Mouse (Mus musculus) bone marrow, adult 2 months (tissue): Measurements from ENCODE around the gene Dlgap1. TPM values are rescaled to one million over a fixed set of nuclear protein-coding genes. Genes with fewer than 3 reads are reported as not detected.

Experiments
- H3K27ac ChIP-seq: fragments of 200-500 bp; 2 replicates; pipeline ENCODE4 v1.5.1; 2012; ENCODE audit warnings: low read depth, mild to moderate bottlenecking, control low read depth, inconsistent platforms, low read length; ENCODE audit not compliant: control insufficient read depth, poor library complexity, insufficient read depth
- H3K4me1 ChIP-seq: fragments of 200-500 bp; 2 replicates; pipeline ENCODE4 v1.6.1; 2011; ENCODE audit warnings: low read length; ENCODE audit not compliant: control insufficient read depth, insufficient read depth
- H3K4me3 ChIP-seq: fragments of 200-500 bp; replicated peaks from 2 replicates; pipeline ENCODE3; 2011; ENCODE audit warnings: mild to moderate bottlenecking, low read depth, low read length, control low read depth; ENCODE audit not compliant: control insufficient read depth
- CTCF ChIP-seq: fragments of 200-500 bp; IDR thresholded peaks from 2 replicates; pipeline ENCODE4 v1.5.1; 2011; ENCODE audit warnings: low read length, control low read depth; ENCODE audit not compliant: control insufficient read depth, insufficient read depth
- POLR2A ChIP-seq: fragments of 200-500 bp; IDR thresholded peaks from 2 replicates; pipeline ENCODE4 v1.6.1; 2011; ENCODE audit warnings: low read depth, mild to moderate bottlenecking, control low read depth, low read length, borderline replicate concordance; ENCODE audit not compliant: control insufficient read depth
- WGBS: fragments of 180-500 bp; shearing (Covaris S2); methylation state at CpG from one replicate; pipeline ENCODE4 v1.1.7; 2018; 5-methylcytosine and 5-hydroxymethylcytosine counted together
- polyA plus RNA-seq: library from polyadenylated mRNA; stranded (reverse); fragments of >200 nt; gene quantifications from 2 replicates; pipeline ENCODE4 v1.2.4, GENCODE M21; 2011; ENCODE audit warnings: low replicate concordance; ENCODE audit not compliant: missing spikeins, insufficient read depth, insufficient read length

The Dlgap1 gene
- polyA plus RNA-seq, 1 experiment = not detected

- no peaks in the 10 kb centered on the region; the same call in 1 of the 2 replicates for H3K4me1 ChIP-seq
Observed at GRCm38 (mm10) chr17:70754638-70755037, 785.8 kb downstream of the Dlgap1 start.

DNA sequence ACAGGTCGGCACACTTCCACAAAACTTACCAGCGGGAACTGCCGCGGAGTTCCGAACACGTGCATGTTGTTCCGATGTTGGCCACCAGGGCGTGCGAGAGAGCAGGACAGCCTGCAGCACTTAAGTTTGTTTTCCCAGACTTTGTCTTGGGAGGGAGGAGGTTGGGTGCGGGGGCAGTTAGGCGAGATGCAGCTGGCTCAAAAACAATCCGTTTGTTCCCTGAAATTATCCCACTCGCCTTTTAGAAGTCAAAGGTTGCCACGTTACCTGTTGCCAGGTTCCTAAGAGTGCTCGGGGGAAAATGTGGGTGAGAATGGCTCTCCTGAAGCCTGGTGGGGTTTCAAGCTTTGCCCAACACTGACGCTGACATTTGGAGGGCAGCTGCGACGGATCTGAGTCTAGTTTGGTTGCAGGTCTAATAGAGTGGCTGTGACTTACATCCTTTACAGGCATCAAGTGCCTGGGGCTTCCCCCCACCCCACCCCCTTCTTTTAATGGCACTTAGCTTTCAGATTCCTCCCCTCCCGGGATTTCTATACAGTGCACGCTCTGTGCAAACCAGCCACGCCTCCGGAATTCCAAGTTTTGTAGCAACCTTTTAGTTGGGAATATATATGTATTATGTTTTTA lies 786.3 kb downstream of the Dlgap1 start:
- H3K4me3 ChIP-seq = no peak overlapping the region
- H3K27ac ChIP-seq = no peak overlapping the region
- under 1% methylated on average over 22 of the region's 22 CpGs for WGBS
- TF ChIP-seq POLR2A (no peak), CTCF (peak; percentile 89)
- no peaks in the 10 kb centered on the region; the same call in 1 of the 2 replicates for H3K4me1 ChIP-seq

More at GRCm38 (mm10) chr17:70754638-70755037, 785.8 kb downstream of the Dlgap1 start:
- TF ChIP-seq CTCF (no peak), POLR2A (no peak)
- Histone ChIP-seq H3K4me3 (no peak overlapping the region), H3K27ac (no peak overlapping the region)
- WGBS = 58% methylated on average over 7 of the region's 7 CpGs

DNA sequence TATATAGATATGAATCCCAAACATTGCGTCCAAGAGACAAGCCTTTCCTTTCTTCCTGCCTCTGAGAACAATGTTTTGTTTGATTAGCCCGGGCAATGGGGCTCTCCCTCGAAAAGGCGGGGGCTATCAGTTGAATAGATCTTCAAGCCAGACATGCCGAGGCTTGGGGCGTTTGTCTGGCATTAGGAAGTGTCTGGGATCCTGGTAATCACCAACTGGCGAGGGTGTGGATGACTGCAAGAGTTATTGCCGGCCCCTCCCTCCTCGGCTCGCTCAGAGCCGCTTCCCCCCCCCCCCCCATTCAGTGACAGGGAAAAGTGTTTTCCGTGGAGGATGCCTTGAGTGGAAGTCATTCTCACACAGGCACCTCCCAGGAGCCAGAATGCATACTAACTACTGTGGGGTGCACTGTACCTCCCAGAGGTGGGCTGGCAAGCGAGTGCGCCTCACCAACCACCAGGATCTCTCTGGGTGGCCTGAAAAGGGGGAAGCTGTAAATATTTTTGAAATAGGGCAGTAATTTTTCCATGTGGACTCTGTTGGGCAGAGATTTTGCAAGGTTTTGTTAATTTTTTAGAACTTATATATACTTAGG lies 786.9 kb downstream of the Dlgap1 start:
- H3K4me3 ChIP-seq = no peak overlapping the region
- no peak overlapping the region for H3K27ac ChIP-seq
- 2% methylated on average over 14 of the region's 14 CpGs for WGBS
- H3K4me1 ChIP-seq = no peaks in the 10 kb centered on the region; the same call in 1 of the 2 replicates
- no peak for TF ChIP-seq CTCF
- TF ChIP-seq POLR2A = no peak

DNA sequence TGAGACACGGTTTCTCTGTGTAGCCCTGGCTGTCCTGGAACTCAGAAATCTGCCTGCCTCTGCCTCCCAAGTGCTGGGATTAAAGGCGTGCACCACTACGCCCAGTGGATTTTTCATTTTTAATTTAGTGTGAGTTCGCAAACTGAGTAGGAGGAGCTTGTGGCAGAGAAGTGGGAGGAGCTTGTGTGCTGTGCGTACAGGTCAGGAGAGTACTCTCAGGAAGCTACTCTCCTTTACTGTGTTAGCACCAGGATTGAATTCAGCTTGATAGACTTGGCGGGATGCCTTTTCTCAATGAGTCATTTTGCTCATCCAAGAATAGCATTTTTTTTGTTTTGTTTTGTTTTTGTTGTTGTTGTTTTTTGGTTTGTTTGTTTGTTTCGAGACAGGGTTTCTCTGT lies 793.1 kb downstream of the Dlgap1 start:
- Histone ChIP-seq H3K4me3 (no peak overlapping the region), H3K4me1 (no peaks in the 10 kb centered on the region; the same call in 1 of the 2 replicates), H3K27ac (no peak overlapping the region)
- TF ChIP-seq POLR2A (no peak), CTCF (no peak)
- WGBS = 78% methylated on average over 7 of the region's 7 CpGs

- H3K4me3 ChIP-seq = no peak overlapping the region
- TF ChIP-seq CTCF = no peak
- TF ChIP-seq POLR2A = no peak
Observed at GRCm38 (mm10) chr17:70762634-70763033, 793.8 kb downstream of the Dlgap1 start.

DNA sequence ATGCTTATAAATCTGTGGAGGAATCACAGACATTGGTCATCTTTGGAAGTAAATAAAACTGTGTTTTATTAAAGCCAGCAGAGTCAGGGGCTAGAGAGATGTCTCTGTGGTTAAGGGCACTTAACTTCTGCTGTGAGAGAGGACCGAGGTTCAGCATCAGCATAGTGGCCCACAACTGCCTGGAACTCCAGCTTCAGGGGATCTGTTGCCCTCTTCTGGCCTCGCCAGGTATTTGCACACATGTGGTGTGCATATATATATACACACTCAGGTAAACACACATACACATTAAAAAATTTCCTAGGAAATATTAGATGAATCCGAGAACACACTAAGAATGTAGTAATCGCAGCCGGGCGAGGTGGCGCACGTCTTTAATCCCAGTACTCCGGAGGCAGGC lies 796.5 kb downstream of the Dlgap1 start:
- Histone ChIP-seq H3K4me1 (no peaks in the 10 kb centered on the region), H3K27ac (no peak overlapping the region), H3K4me3 (no peak overlapping the region)
- TF ChIP-seq POLR2A = no peak
- TF ChIP-seq CTCF = no peak
- 90% methylated on average over 9 of the region's 9 CpGs for WGBS

More at GRCm38 (mm10) chr17:70762634-70763033, 793.8 kb downstream of the Dlgap1 start:
- Histone ChIP-seq H3K4me1 (no peaks in the 10 kb centered on the region; the same call in 1 of the 2 replicates), H3K27ac (no peak overlapping the region)
- WGBS = 56% methylated on average over 10 of the region's 10 CpGs

DNA sequence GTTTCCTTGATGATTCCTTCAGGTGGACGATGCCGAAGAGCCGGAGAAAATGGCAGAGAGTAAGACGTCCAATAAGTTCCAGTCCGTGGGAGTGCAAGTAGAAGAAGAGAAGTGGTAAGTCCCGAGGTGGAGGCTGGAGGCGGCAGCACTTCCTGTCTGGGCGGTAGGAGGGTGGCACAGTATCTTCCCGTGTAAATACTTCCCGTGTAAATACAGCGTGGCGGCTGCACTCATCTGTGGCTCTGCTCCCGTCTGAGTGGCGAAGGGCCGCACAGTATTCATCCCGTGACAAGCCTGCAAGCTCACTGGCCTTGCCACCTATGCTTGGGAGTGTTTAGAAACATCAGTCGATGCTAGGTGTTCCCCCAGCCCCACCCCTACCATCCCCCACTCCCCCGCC lies 797.1 kb downstream of the Dlgap1 start:
- 73% methylated on average over 18 of the region's 18 CpGs for WGBS
- no peaks in the 10 kb centered on the region for H3K4me1 ChIP-seq
- no peak for TF ChIP-seq CTCF
- no peak for TF ChIP-seq POLR2A
- H3K27ac ChIP-seq = no peak overlapping the region
- H3K4me3 ChIP-seq = no peak overlapping the region

GRCm38 (mm10) chr17:70772120-70772899 lies 803.4 kb downstream of the Dlgap1 start:
- Histone ChIP-seq H3K4me3 (no peak overlapping the region), H3K4me1 (no peaks in the 10 kb centered on the region), H3K27ac (no peak overlapping the region)
- TF ChIP-seq POLR2A (no peak), CTCF (no peak)
- WGBS = 50% methylated on average over 10 of the region's 10 CpGs
